Mouse (Mus musculus) lung, embryonic 14.5 days (tissue): Measurements from ENCODE around the gene Tmem45a. TPM values are rescaled to one million over a fixed set of nuclear protein-coding genes. Genes with fewer than 3 reads are reported as not detected.
"Not testable (repeated sequence)": the region's sequence is repeated elsewhere in the genome, so short reads cannot be mapped to it uniquely, and the experiment has no call there.

Experiments
- ATAC-seq: fragments of 200-750 bp; cut with Nextera tagmentation; 2 replicates; pipeline ENCODE4 v1.8.0; 2017; ENCODE audit warnings: mild to moderate bottlenecking, moderate TSS enrichment, moderate library complexity; ENCODE audit not compliant: insufficient read depth
- DNase-seq: peaks from one replicate; pipeline ENCODE4 v3.0.0-alpha.2; 2015
- H3K27ac ChIP-seq: fragments of 300-500 bp; sonication (generic); 2 replicates; pipeline ENCODE4 v1.5.1; 2014; ENCODE audit warnings: low read depth, mild to moderate bottlenecking, moderate library complexity
- H3K27me3 ChIP-seq: fragments of 300-500 bp; sonication (generic); 2 replicates; pipeline ENCODE4 v1.6.1; 2014; ENCODE audit warnings: low read length, control low read depth; ENCODE audit not compliant: insufficient read depth
- H3K36me3 ChIP-seq: fragments of 300-500 bp; sonication (generic); 2 replicates; pipeline ENCODE4 v1.6.1; 2014; ENCODE audit warnings: control low read depth; ENCODE audit not compliant: insufficient read depth
- H3K4me1 ChIP-seq: fragments of 300-500 bp; sonication (generic); 2 replicates; pipeline ENCODE4 v1.6.1; 2014; ENCODE audit warnings: antibody characterized with exemption, control low read depth; ENCODE audit not compliant: insufficient read depth
- H3K4me2 ChIP-seq: fragments of 300-500 bp; sonication (generic); 2 replicates; pipeline ENCODE4 v1.6.1; 2014; ENCODE audit warnings: mild to moderate bottlenecking
- H3K4me3 ChIP-seq: fragments of 300-500 bp; sonication (generic); 2 replicates; pipeline ENCODE4 v1.5.1; 2014; ENCODE audit warnings: low read depth, low read length
- H3K9ac ChIP-seq: fragments of 300-500 bp; sonication (generic); 2 replicates; pipeline ENCODE4 v1.6.1; 2014
- H3K9me3 ChIP-seq: fragments of 300-500 bp; sonication (generic); 2 replicates; pipeline ENCODE4 v1.6.1; 2016; ENCODE audit warnings: low read depth, low read length, control low read depth
- CTCF ChIP-seq: IDR thresholded peaks from 2 replicates; pipeline ENCODE4 v1.5.1; 2016; ENCODE audit warnings: antibody characterized with exemption, low read depth
- WGBS: fragments of 180-500 bp; shearing (Covaris S2); extraction: QIAGEN DNeasy Blood & Tissue Kit; methylation state at CpG from one replicate; pipeline ENCODE4 v1.1.7; 2014; 5-methylcytosine and 5-hydroxymethylcytosine counted together
- polyA plus RNA-seq: library from polyadenylated mRNA; unstranded; fragments of >200 nt; fragmentation: Nextera tagmentation; extraction: Ambion mirVana; gene quantifications from 2 replicates; pipeline ENCODE4 v1.2.1, GENCODE M21; 2014

Tmem45a gene
- polyA plus RNA-seq, result 39.9 and 47.0 TPM in 2 replicates

DNA sequence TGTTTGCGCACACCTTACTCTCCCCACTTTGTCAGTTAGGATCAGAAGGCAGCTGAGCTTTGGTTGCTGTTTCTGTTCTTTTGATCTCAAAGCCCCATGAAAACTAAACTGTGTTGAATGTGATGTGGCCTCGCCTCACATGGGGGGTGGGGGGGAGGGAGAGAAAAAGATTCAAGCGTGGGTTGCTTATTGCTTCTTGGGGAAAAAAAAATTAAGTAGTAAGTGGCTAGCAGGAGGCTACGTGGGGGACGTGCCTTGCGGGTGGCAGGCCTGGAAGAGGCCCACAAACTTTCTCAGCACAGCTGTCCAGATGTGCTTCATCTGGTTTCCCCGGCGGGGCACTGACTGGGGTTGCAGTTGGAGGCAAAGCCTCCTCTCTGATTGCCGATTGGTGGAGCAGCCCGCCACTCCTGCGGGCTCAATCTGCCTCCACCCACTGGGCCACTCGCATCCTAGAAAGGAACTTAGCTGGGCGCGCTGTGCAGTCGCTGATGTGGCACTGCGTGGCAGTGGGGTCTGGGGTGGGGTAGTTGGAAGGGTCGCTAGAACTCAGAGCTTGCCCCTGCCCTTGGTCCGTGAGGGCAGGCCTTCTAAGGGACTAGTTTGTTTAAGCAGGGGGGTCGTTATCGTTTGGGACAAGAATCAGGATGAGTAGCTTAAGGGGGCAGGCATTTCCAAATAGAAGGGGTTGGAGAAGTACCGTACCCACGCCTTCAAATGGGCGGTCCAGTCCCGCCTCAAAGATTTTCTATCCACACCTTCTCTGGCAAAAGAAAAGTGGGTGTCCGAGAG lies at the start of gene Tmem45a:
Gene Tmem45a, minus strand, starts transcription at position 343 of the 792 bp plus-strand sequence.
- peak within 1 kb of the TSS; percentile 51 for H3K4me3 ChIP-seq
- H3K9ac ChIP-seq, result peak within 1 kb of the TSS; percentile 56
- peak; percentile 97 for DNase-seq
- H3K4me2 ChIP-seq, result peak within 1 kb of the TSS; percentile 63
- ATAC-seq, result peak; percentile 100
- no peaks in the 10 kb centered on the region for H3K4me1 ChIP-seq
- H3K9me3 ChIP-seq, result no peaks in the 10 kb centered on the region
- H3K27me3 ChIP-seq, result no peaks in the 10 kb centered on the region
- no peak for TF ChIP-seq CTCF
- peak within 1 kb of the TSS; percentile 84 for H3K27ac ChIP-seq
- WGBS, result 3% methylated on average over 25 of the region's 25 CpGs
- no peaks in the 10 kb centered on the region for H3K36me3 ChIP-seq

GRCm38 (mm10) chr16:56928023-56928422 lies 42.1 kb upstream of the Tmem45a start, which contains the start of gene Lnp1:
TSS of gene Lnp1 (minus strand) at chr16:56928061.
- H3K36me3 ChIP-seq, result no peaks in the 10 kb centered on the region
- no peaks in the 10 kb centered on the region for H3K9me3 ChIP-seq
- no peaks in the 10 kb centered on the region for H3K27me3 ChIP-seq
- H3K4me3 ChIP-seq, result no peak within 1 kb of the TSS
- ATAC-seq (no peak; the same call in 1 of the 2 replicates), DNase-seq (no peak)
- no peaks in the 10 kb centered on the region for H3K4me1 ChIP-seq
- 39% methylated on average over 3 of the region's 3 CpGs for WGBS
- TF ChIP-seq CTCF, result no peak
- no peak within 1 kb of the TSS for H3K27ac ChIP-seq
- H3K9ac ChIP-seq, result no peak within 1 kb of the TSS
- no peak within 1 kb of the TSS for H3K4me2 ChIP-seq

- H3K9ac ChIP-seq, result no peak overlapping the region
- DNase-seq (peak; percentile 92), ATAC-seq (peak; percentile 83)
- H3K36me3 ChIP-seq, result no peaks in the 10 kb centered on the region
- H3K4me3 ChIP-seq, result no peak overlapping the region
- no peaks in the 10 kb centered on the region for H3K9me3 ChIP-seq
- no peak overlapping the region for H3K27ac ChIP-seq
- H3K4me2 ChIP-seq, result no peak overlapping the region
- WGBS, result 13% methylated on average over 8 of the region's 8 CpGs
- TF ChIP-seq CTCF, result peak; percentile 92
- no peaks in the 10 kb centered on the region for H3K27me3 ChIP-seq
- H3K4me1 ChIP-seq, result no peaks in the 10 kb centered on the region
These were observed 34.2 kb upstream of the Tmem45a start for GRCm38 (mm10) chr16:56920102-56920657.

GRCm38 (mm10) chr16:56917230-56917629 lies 31.3 kb upstream of the Tmem45a start:
- no peak for ATAC-seq
- no peak overlapping the region for H3K4me3 ChIP-seq
- DNase-seq, result no peak
- no peaks in the 10 kb centered on the region for H3K27me3 ChIP-seq
- H3K27ac ChIP-seq, result no peak overlapping the region
- H3K4me1 ChIP-seq, result no peaks in the 10 kb centered on the region
- H3K4me2 ChIP-seq, result no peak overlapping the region
- no peak overlapping the region for H3K9ac ChIP-seq
- 85% methylated on average over 7 of the region's 7 CpGs for WGBS
- TF ChIP-seq CTCF, result no peak
- no peaks in the 10 kb centered on the region for H3K9me3 ChIP-seq
- no peaks in the 10 kb centered on the region for H3K36me3 ChIP-seq

DNA sequence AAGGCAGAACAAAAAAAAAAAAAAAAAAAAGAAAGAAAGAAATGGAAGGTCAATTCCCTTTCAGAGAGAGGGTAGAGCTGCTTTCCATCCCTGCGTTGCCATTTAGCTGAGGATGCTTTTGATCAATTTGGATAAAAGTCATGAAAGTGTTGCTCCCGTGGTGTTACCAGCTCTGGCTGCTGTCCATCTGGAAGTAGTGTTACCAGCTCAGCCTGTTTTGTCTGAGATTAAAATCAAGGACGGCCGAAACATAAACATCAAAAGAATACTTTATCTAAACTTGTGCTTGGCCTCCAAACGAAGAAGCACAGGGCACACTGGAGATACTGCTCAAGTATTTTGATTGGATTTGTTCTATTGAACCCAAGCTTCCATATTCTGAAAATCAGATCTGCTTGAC lies 23.0 kb upstream of the Tmem45a start:
- H3K9me3 ChIP-seq, result no peaks in the 10 kb centered on the region
- no peak overlapping the region for H3K4me3 ChIP-seq
- H3K4me2 ChIP-seq, result no peak overlapping the region
- no peak overlapping the region for H3K27ac ChIP-seq
- no peaks in the 10 kb centered on the region for H3K36me3 ChIP-seq
- DNase-seq, result no peak
- H3K27me3 ChIP-seq, result no peaks in the 10 kb centered on the region
- WGBS, result 31% methylated on average over 5 of the region's 5 CpGs
- ATAC-seq, result no peak
- TF ChIP-seq CTCF, result no peak
- no peak overlapping the region for H3K9ac ChIP-seq
- no peaks in the 10 kb centered on the region for H3K4me1 ChIP-seq

DNA sequence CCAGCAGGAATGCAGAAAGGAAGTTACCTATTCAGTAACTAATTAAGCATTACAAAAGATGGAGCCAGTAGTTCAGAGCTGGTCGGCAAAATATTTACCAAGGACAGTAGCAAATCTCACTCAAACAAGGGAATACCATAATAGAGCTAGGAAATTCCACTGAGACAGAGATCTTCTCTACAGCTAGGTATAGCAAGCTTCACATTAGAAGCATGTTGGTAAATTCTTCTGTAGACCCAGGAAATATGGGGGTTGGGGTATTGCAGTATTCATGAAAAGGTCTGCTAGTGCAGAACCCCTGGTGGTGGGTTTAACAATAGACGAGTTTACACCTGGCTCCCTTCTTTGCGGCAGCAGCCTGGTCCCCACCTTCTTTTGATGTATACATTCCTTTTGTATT lies 16.2 kb upstream of the Tmem45a start:
- ATAC-seq, result not testable (repeated sequence)
- WGBS, result 66% methylated on average over 3 of the region's 3 CpGs

DNA sequence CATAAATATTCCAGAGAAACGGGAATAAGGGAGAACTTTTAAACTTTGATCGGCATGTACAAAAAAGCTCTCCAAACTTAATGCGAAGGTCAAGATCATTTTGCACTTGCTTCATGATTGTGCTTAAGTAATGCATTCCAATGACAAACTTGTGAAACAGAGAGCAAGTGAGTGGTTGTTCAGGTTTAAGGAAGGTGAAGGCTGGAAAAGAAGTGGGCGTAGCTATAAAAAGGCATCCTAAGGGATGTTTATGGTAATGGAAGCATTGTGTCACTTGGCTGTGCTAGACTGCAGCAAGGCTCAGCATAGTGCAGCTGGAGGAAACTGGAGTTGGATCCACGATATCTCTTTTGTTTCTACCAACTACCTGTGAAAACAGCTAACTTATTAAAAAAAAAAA lies 5.6 kb upstream of the Tmem45a start:
- no peaks in the 10 kb centered on the region for H3K9me3 ChIP-seq
- no peaks in the 10 kb centered on the region for H3K4me1 ChIP-seq
- no peaks in the 10 kb centered on the region for H3K27me3 ChIP-seq
- TF ChIP-seq CTCF, result no peak
- no peak for DNase-seq
- H3K4me2 ChIP-seq, result no peak overlapping the region
- WGBS, result 84% methylated on average over 5 of the region's 5 CpGs
- no peak overlapping the region for H3K9ac ChIP-seq
- no peak overlapping the region for H3K27ac ChIP-seq
- no peak for ATAC-seq
- no peaks in the 10 kb centered on the region for H3K36me3 ChIP-seq
- H3K4me3 ChIP-seq, result no peak overlapping the region

More for the DNA sequence above, 16.2 kb upstream of the Tmem45a start:
- not testable (repeated sequence) for H3K9me3 ChIP-seq, H3K27me3 ChIP-seq, H3K9ac ChIP-seq, H3K4me3 ChIP-seq, H3K4me2 ChIP-seq, DNase-seq, H3K36me3 ChIP-seq, H3K4me1 ChIP-seq, H3K27ac ChIP-seq
